Mouse (Mus musculus) brain, embryonic 14.5 days (tissue): ENCODE measurements at regions not wholly inside any gene's neighbourhood (a gene's known extent, or its start where the extent isn't known, plus 50 kb on each side); places are given as distances from the start of the nearest gene placed in this dataset.

Source experiments
- CTCF ChIP-seq: fragments of 200-500 bp; IDR thresholded peaks from 2 replicates; pipeline ENCODE4 v1.5.1; 2012; ENCODE audit warnings: inconsistent platforms, mild to moderate bottlenecking, moderate library complexity, borderline replicate concordance; ENCODE audit not compliant: insufficient read depth, insufficient read length; ENCODE audit errors: extremely low read depth
- POLR2A ChIP-seq: fragments of 200-500 bp; IDR thresholded peaks from 2 replicates; pipeline ENCODE4 v1.6.1; 2012; ENCODE audit warnings: mild to moderate bottlenecking, inconsistent platforms, borderline replicate concordance; ENCODE audit not compliant: poor library complexity, insufficient read depth, insufficient read length, severe bottlenecking; ENCODE audit errors: extremely low read depth

DNA sequence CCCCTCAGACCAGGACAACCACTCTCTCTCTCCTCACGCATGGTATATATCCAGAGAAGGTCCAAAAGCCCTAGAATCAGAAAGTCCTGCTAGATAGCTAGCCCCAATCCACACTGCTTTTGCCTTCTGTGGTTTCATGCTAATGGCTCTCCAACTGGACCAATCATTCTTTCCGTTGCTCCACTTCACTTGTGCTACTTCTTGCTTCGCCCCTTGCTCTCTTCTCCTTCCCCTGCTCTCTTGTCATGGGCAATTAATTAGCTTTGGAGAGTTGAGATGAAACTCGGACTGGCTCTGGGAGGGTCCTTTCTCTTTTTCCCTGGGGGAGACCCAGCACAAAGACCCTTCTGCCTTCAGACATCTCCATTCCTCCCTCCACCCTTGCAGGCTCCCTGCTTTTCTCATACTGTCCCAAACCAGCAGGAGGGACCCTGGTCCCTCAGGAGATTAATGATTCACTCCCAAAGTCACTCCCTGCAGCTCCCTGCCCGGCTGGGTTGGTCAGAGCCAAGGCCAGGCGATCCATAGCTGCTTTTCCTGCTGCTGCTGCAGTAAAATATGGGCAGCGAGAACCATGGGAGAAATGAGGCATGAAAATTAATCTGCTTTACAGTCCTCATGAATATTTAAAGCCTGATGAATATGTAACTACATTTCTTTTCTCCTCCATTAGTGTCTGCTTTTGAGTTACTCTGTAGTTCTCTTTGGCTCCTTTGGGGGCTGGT, 113.7 kb upstream of the Thy1 start:
- TF ChIP-seq CTCF = no peak
- no peak for TF ChIP-seq POLR2A
